Mouse (Mus musculus): ENCODE measurements around the gene Olfr1427. TPM values are rescaled to one million over a fixed set of nuclear protein-coding genes. Genes with fewer than 3 reads are reported as not detected.
"Not testable (repeated sequence)": the region's sequence is repeated elsewhere in the genome, so short reads cannot be mapped to it uniquely, and the experiment has no call there.

Gene Olfr1427
- not detected for total RNA-seq (2022)

- no peak for DNase-seq
These were observed at the start of gene Olfr1427 for GRCm38 (mm10) chr19:12103234-12103633. TSS of gene Olfr1427 (minus strand) at chr19:12103334.

DNA sequence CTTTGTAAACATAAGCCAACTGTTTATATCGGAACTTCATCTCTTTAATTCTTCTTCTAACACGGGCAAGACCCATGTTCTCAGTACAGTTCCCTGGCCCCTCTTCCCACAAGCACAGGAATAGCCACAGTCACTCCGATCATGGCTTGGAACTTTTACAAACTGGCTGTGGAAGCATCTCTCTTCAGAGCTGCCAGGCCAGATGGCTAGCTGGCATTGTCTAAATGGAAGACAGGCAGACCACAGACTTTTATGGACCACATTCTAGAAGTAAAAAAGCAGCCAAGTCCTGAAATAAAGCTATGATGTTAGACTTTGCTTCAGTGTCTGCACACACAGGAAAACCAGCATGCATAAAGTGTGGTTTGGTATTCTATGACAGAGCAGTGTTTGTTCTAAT lies 42.3 kb upstream of the Olfr1427 start:
- no peak for DNase-seq

GRCm38 (mm10) chr19:12143356-12143755 lies 40.2 kb upstream of the Olfr1427 start:
- no peak for DNase-seq

DNA sequence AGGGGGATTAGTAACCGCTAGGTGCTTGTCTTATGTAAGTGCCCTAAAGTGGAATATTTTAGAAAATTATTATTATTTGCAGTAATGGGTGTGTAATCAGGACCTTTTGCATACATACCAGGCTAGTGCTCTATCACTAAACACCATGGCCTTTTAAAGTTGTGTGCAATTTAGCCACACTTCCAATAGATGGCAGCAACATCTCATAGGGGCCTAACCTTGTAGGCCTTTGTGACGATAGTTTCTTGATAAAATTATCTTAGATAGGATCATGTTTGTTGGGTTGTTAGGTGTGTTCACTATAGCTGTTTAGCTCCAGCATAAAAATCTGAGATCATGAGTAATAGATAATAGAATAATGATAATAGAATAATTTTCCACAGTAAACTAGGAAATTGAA lies 31.2 kb upstream of the Olfr1427 start:
- no peak for DNase-seq

DNA sequence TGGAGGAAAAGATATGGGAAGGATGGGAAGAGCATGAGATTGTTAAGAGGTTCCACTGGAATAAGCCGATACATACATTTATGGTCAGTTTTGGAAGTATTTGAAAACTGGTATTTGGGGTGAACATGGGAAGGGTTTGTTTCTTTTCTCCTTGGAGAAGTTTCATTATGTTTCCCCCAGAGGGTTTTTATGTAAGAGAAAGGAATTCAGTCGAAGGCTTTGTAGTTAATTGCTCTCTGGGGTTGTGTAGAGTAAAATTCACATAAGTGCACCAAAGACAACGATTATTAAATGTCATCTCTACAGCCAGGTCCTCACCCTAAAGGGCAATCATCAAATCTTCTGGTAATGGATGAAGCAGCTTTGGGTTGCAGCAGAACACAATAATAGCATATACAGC lies 20.0 kb upstream of the Olfr1427 start, which contains the start of gene Olfr76:
Gene Olfr76 (minus strand): TSS at position 101 of the 400 bp plus-strand sequence.
- DNase-seq, result no peak

DNA sequence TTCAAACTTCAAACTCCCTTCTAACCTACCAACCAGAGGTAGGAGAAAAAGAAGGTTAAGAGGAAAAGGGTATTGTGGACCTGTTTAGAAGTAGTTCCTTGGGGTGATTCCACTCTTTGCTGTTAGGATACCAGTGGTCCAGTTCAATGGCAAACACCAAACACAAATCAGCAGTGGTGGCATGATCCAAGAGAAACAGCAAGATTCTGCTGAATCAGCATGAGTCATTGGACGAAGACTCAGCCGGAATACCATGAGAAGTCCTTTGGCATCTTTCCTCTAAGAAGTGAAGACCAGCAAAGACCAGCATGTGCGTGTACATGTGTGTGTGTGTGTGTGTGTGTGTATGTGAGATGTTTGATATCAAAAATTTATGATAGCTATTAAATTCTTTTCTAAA lies 13.3 kb upstream of the Olfr1427 start:
- no peak for DNase-seq

GRCm38 (mm10) chr19:12115797-12116196 lies 12.7 kb upstream of the Olfr1427 start, which contains the start of gene Olfr1428:
TSS of gene Olfr1428 (minus strand) at chr19:12115897.
- no peak for DNase-seq

DNA sequence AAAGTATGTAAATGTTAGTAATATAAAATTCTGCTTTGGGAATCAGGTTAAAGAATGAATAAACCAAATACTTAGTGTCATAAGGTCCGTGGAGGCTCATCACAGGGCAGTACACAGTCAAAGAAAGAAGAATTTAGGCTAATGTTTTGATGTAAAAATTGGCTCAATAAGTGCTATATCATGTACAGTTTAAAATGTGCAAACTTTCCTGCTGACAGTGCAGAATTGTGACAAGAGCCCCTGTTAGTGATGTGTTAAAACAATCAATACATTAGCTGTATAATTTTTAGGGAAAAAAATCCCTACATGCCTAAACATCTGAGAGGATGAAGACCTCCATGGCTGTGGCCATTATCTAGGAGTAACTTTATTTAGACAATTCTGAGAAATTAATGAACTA lies 10.7 kb upstream of the Olfr1427 start:
- no peak for DNase-seq

GRCm38 (mm10) chr19:12104541-12104940 lies 1.4 kb upstream of the Olfr1427 start:
- no peak for DNase-seq

- no peak for DNase-seq
These were observed 11.2 kb downstream of the Olfr1427 start, which contains the start of gene Olfr1426 for GRCm38 (mm10) chr19:12091913-12092312. TSS of gene Olfr1426 (minus strand) at chr19:12092013.

DNA sequence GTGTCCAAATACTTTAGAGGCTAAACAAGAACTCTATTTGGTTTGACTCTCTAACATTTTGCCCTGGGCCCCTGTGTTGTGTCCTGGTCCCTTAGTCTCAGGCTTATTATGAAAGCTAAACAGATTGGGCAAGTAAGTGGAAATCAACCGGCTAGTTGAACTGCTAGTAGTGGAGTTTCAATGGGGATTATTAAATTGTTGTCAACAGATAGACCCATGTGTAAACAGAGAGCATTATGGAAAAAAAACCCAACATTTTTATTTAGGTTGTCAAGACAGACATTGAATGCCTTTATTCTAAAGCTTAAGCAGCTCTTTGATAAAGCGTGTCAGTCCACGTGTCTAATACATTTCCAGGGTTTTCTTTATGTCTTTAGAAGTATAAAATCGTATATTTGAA lies 25.5 kb downstream of the Olfr1427 start, which contains the start of gene Olfr1425:
Gene Olfr1425 (minus strand): TSS at position 101 of the 400 bp plus-strand sequence.
- not testable (repeated sequence) for DNase-seq

DNA sequence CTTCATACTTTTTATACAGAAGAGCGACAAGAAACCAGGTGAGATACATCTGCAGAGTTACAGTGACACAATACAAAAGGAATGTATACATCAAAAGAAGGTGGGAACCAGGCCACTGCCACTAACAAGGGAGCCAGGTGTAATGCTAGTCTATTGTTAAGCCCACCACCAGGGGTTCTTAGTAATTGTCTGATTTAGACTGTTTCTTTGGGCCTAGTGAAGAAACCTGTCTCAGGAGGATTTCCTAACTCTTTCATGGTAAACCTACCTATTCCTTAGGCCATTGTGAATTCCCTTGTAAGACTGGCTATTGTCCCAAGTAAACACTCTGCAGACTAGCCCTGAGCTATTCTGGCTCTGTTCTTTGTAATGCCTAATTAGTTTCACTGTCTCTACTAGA lies 33.6 kb downstream of the Olfr1427 start:
- not testable (repeated sequence) for DNase-seq

DNA sequence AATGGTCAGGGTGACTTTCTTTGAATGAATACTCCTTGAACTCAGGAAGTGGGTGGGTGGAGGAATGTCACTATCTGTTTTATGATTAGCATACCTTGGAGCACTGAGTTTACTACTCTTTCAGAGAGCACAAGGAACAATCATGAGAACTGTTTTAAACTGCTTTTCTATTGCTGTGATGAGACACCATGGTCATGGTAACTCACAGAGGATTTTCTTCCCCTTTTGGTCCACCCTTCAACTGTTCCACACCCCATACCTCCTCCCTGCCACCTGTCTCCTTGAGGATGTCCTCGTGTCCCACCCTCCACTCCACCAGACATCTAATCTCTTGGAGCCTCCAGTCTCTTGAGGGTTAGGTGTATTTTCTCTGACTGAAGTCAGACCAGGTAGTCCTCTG lies 35.3 kb downstream of the Olfr1427 start:
- DNase-seq, result not testable (repeated sequence)

DNA sequence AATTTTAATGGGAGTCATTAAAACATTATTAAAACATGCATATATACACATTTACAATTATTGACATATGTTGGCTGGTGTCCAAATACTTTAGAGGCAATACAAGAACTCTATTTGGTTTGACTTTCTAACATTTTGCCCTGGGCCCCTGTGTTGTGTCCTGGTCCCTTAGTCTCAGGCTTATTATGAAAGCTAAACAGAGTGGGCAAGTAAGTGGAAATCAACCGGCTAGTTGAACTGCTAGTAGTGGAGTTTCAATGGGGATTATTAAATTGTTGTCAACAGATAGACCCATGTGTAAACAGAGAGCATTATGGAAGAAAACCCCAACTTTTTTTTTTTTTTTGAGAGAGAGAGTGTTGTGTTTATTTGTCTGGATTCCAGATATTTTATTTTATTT lies 40.6 kb downstream of the Olfr1427 start, which contains the start of gene Olfr1424:
Gene Olfr1424 (minus strand): TSS at position 101 of the 400 bp plus-strand sequence.
- DNase-seq, result not testable (repeated sequence)

Other genes with a start within 250 kb of the Olfr1427 start
- not detected for gene Olfr1418, start 242.3 kb downstream of the Olfr1427 start, total RNA-seq (2022)
- gene Olfr1419, start 228.2 kb downstream of the Olfr1427 start, total RNA-seq (2022), result not detected
- not detected for gene Olfr1420, start 216.8 kb downstream of the Olfr1427 start, total RNA-seq (2022)
- gene Patl1, start 190.9 kb downstream of the Olfr1427 start, total RNA-seq (2022), result 10 to 100 TPM; 23.1 to 28.0 (median 25.6) TPM
- 100 to 1,000 TPM in 2 of 4 experiments, 10 to 100 TPM in 2; 96.8 to 109 (median 102) TPM for gene Osbp, start 137.4 kb downstream of the Olfr1427 start, total RNA-seq (2022)
- not detected for gene Olfr1423, start 62.0 kb downstream of the Olfr1427 start, total RNA-seq (2022)
- not detected for gene Olfr1424, start 40.7 kb downstream of the Olfr1427 start, total RNA-seq (2022)
- gene Olfr1425, start 25.6 kb downstream of the Olfr1427 start, total RNA-seq (2022), result not detected
- gene Olfr1426, start 11.3 kb downstream of the Olfr1427 start, total RNA-seq (2022), result not detected
- gene Olfr1428, start 12.6 kb upstream of the Olfr1427 start, total RNA-seq (2022), result not detected
- not detected for gene Olfr76, start 19.9 kb upstream of the Olfr1427 start, total RNA-seq (2022)
- not detected for gene Olfr1555-ps1, start 66.8 kb upstream of the Olfr1427 start, total RNA-seq (2022)
- gene Olfr1431, start 97.3 kb upstream of the Olfr1427 start, total RNA-seq (2022), result not detected
- not detected for gene Olfr1432, start 129.3 kb upstream of the Olfr1427 start, total RNA-seq (2022)
- gene Olfr262, start 138.3 kb upstream of the Olfr1427 start, total RNA-seq (2022), result not detected
- not detected for gene Olfr235, start 157.7 kb upstream of the Olfr1427 start, total RNA-seq (2022)
- not detected for gene Olfr1434, start 176.5 kb upstream of the Olfr1427 start, total RNA-seq (2022)
- not detected for gene Olfr1436, start 195.8 kb upstream of the Olfr1427 start, total RNA-seq (2022)
- gene Olfr1437, start 221.8 kb upstream of the Olfr1427 start, total RNA-seq (2022), result not detected
- not detected for gene Olfr1438-ps1, start 232.6 kb upstream of the Olfr1427 start, total RNA-seq (2022)

All from adrenal gland, adult 8-10 months (tissue).